Mouse (Mus musculus): ENCODE results near the gene Eno3. TPM values are rescaled to one million over a fixed set of nuclear protein-coding genes. Genes with fewer than 3 reads are reported as not detected.

Eno3 gene
- total and polyA plus RNA-seq, 3 experiments: 11.2 to 26.4 (median 23.0) TPM

DNA sequence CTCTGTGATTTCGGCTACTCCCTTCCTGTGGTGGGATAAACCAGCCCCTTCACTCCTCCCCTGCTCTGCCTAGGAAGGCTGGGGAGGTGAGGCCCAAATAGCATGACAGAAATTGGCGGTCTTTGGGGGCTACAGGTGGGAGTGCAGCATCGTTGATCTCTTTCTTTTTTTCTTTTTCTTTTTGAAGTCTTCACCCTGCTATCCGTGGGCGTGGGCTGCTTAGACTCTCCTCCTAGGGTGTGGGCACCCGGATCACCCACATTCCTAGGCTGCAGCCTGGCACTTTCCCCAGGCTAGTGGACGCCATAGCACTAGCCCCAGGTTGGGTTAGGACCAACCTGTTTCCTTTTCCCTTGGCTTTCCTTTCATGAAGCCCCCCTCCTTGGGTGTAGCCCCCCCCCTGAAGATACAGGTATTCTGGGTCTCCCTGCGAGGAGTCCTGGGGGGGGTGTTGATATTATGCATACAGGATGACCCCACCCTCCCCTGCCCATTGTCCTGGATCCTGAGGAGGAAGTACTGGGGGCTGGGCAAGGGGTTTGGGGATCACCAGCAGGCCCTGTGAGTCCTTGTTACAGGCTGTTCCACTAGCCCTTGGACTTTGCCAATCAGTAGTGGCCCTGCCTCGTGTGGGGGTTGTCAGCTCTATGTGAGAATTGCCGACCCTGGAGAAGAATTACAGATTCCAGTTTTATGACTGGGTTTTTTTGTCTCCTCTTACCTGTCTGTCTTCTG, 44.4 kb downstream of the Eno3 start:
- in situ Hi-C loops (cut with MboI; ENCODE audit: low pct_ligation_motif_present, low pct_unique_long_range_greater_than_20kb, low sequenced_read_pairs): no loop called here
- peaks cover 3% of the 10 kb centered on the region for H3K27me3 ChIP-seq (replicated peaks)
- H3K27ac ChIP-seq (ENCODE audit: insufficient read depth, low read depth): no peak overlapping the region
- peak overlapping the region; percentile 68 for H3K4me2 ChIP-seq (ENCODE audit: insufficient read depth, low read depth, poor library complexity, severe bottlenecking)
- peak overlapping the region; percentile 61 to 80 (median 71) for H3K4me3 ChIP-seq (replicated peaks in 1 of 3; ENCODE audit: low read depth in 2 of 3, low read length in 2 of 3, poor library complexity in 1 of 3)
- 0 out of 2 replicates have a peak, but pooled peaks cover 5% of the 10 kb centered on the region for H3K79me2 ChIP-seq (replicated peaks; ENCODE audit: control insufficient read depth, extremely low read depth, insufficient read depth, poor library complexity, severe bottlenecking)
- DNase-seq (ENCODE audit: extremely low read depth): no peak
- peaks cover 9 to 24% of the 10 kb centered on the region in 2 experiments for H3K4me1 ChIP-seq (ENCODE audit: control insufficient read depth in 1 of 2, insufficient read depth in 2 of 2)
- H3K9me3 ChIP-seq (replicated peaks; ENCODE audit: low read length): no peaks in the 10 kb centered on the region
- dilution Hi-C loops (cut with MboI; ENCODE audit: extremely low pct_ligation_motif_present, extremely low pct_unique_long_range_greater_than_20kb, low sequenced_read_pairs): no loop called here
- peak overlapping the region; percentile 93 for H3K9ac ChIP-seq (ENCODE audit: insufficient read depth, low read depth)
- peaks cover 29 to 43% of the 10 kb centered on the region in 2 experiments for H3K36me3 ChIP-seq (replicated peaks in 1 of 2; ENCODE audit: control insufficient read depth in 1 of 2, insufficient read depth in 1 of 2, low read length in 1 of 2)
- no peak for TF ChIP-seq SMC3 (IDR thresholded peaks at IDR 0.05; ENCODE audit: low read depth, low read length)
- no peak for TF ChIP-seq ZMIZ1 (IDR thresholded peaks at IDR 0.05; ENCODE audit: low read depth, low read length)
- TF ChIP-seq JUND (conservative IDR thresholded peaks at IDR 0.05; ENCODE audit: low read depth, low read length): no peak
- TF ChIP-seq USF1 (IDR thresholded peaks at IDR 0.05; ENCODE audit: low read depth, low read length): no peak
- no peak for TF ChIP-seq BHLHE40 (IDR thresholded peaks at IDR 0.05; ENCODE audit: low read depth, low read length)

DNA sequence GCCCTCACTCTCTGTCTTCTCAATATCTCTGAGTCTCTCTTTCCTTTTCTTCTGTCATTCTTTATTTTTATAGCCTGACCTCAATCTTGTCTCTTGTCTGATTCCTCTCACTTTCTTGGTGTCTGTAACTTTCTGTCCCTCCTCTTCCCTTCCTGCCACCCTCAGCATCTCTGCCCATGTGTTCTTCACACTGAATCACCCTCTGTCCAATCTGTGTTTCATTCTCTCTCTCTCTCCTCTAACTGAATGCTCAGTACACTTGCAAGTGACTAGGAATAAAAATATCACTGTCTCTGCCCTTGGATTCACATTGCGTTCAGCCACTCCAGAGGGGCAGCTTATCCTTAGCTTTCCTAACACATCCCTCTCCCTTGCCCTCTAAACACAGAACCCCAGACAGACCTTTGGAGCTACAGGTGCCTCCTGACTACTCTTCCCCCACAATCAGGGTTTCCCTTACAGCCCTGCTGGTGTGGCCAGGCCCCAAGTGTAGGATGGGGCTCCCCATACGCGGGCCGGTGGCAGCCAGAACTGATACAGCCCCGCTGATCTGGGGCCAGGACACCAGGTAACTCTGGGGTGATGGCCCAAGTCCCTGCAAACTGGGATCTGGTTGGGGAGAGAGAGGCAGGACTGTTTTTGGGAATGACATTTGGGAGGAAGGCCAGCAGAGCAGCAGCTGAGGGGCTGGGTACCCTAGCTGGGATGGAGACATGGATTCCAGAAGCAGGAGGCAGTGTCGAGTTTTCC, 45.2 kb downstream of the Eno3 start:
- TF ChIP-seq USF1 (IDR thresholded peaks at IDR 0.05; ENCODE audit: low read depth, low read length) (no peak), BHLHE40 (IDR thresholded peaks at IDR 0.05; ENCODE audit: low read depth, low read length) (no peak)

DNA sequence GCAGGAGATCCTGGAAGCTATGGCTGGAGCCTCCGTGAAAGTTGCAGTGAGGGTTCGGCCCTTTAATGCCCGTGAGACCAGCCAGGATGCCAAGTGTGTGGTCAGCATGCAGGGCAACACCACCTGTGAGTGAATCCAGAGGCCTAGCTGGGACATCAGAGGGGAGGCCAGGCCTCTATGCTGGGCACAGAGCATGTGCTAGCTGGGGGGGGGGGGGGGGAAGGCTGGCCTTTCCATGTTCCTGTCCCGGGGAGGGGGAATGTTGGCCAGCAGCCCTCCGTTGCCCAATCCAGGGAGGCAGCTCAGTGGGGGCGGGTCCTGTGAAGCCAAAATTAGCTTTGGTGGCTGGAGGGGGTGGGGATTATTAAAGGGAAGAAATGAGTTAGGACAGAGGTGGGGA, 45.8 kb downstream of the Eno3 start:
- no peaks in the 10 kb centered on the region for H3K9me3 ChIP-seq (replicated peaks; ENCODE audit: low read length)
- peaks cover 3% of the 10 kb centered on the region for H3K27me3 ChIP-seq (replicated peaks)
- H3K4me3 ChIP-seq (replicated peaks in 1 of 3; ENCODE audit: low read depth in 2 of 3, low read length in 2 of 3, poor library complexity in 1 of 3): no peak overlapping the region
- in situ Hi-C loops (cut with MboI; ENCODE audit: low pct_ligation_motif_present, low pct_unique_long_range_greater_than_20kb, low sequenced_read_pairs): no loop called here
- H3K79me2 ChIP-seq (replicated peaks; ENCODE audit: control insufficient read depth, extremely low read depth, insufficient read depth, poor library complexity, severe bottlenecking): 0 out of 2 replicates have a peak, but pooled peaks cover 5% of the 10 kb centered on the region
- no peak for TF ChIP-seq MAZ (IDR thresholded peaks at IDR 0.05; ENCODE audit: low read depth, low read length)
- no peak for TF ChIP-seq JUN (IDR thresholded peaks at IDR 0.05; ENCODE audit: insufficient read depth, low read depth, low read length)
- no peak overlapping the region for H3K4me2 ChIP-seq (ENCODE audit: insufficient read depth, low read depth, poor library complexity, severe bottlenecking)
- peaks cover 9 to 24% of the 10 kb centered on the region in 2 experiments for H3K4me1 ChIP-seq (ENCODE audit: control insufficient read depth in 1 of 2, insufficient read depth in 2 of 2)
- no peak overlapping the region for H3K27ac ChIP-seq (ENCODE audit: insufficient read depth, low read depth)
- H3K9ac ChIP-seq (ENCODE audit: insufficient read depth, low read depth): no peak overlapping the region
- no peak for DNase-seq (ENCODE audit: extremely low read depth)
- peaks cover 39 to 55% of the 10 kb centered on the region in 2 experiments for H3K36me3 ChIP-seq (replicated peaks in 1 of 2; ENCODE audit: control insufficient read depth in 1 of 2, insufficient read depth in 1 of 2, low read length in 1 of 2)
- dilution Hi-C loops (cut with MboI; ENCODE audit: extremely low pct_ligation_motif_present, extremely low pct_unique_long_range_greater_than_20kb, low sequenced_read_pairs): no loop called here

More for the DNA sequence above, 45.2 kb downstream of the Eno3 start:
- Histone ChIP-seq H3K4me2 (ENCODE audit: insufficient read depth, low read depth, poor library complexity, severe bottlenecking) (no peak overlapping the region), H3K36me3 (replicated peaks in 1 of 2; ENCODE audit: control insufficient read depth in 1 of 2, insufficient read depth in 1 of 2, low read length in 1 of 2) (peaks cover 35 to 50% of the 10 kb centered on the region in 2 experiments), H3K27me3 (replicated peaks) (peaks cover 3% of the 10 kb centered on the region), H3K4me1 (ENCODE audit: control insufficient read depth in 1 of 2, insufficient read depth in 2 of 2) (peaks cover 9 to 24% of the 10 kb centered on the region in 2 experiments), H3K79me2 (replicated peaks; ENCODE audit: control insufficient read depth, extremely low read depth, insufficient read depth, poor library complexity, severe bottlenecking) (0 out of 2 replicates have a peak, but pooled peaks cover 5% of the 10 kb centered on the region), H3K27ac (ENCODE audit: insufficient read depth, low read depth) (no peak overlapping the region), H3K9me3 (replicated peaks; ENCODE audit: low read length) (no peaks in the 10 kb centered on the region), H3K4me3 (replicated peaks in 1 of 3; ENCODE audit: low read depth in 2 of 3, low read length in 2 of 3, poor library complexity in 1 of 3) (no peak overlapping the region), H3K9ac (ENCODE audit: insufficient read depth, low read depth) (no peak overlapping the region)
- dilution Hi-C loops (cut with MboI; ENCODE audit: extremely low pct_ligation_motif_present, extremely low pct_unique_long_range_greater_than_20kb, low sequenced_read_pairs): no loop called here
- in situ Hi-C loops (cut with MboI; ENCODE audit: low pct_ligation_motif_present, low pct_unique_long_range_greater_than_20kb, low sequenced_read_pairs): no loop called here
- DNase-seq (ENCODE audit: extremely low read depth): no peak

Measured in CH12.LX (cell line).